Mouse (Mus musculus) forelimb bud, embryonic 11.5 days (tissue): Measurements from ENCODE around the gene Grsf1.

ENCODE experiments used
- DNase-seq: peaks from one replicate; pipeline ENCODE4 v3.0.0-alpha.2; 2012; ENCODE audit warnings: low read depth, low spot score

The Grsf1 gene

GRCm38 (mm10) chr5:88688583-88689187, 12.7 kb upstream of the Grsf1 start:
- no peak for DNase-seq

DNA sequence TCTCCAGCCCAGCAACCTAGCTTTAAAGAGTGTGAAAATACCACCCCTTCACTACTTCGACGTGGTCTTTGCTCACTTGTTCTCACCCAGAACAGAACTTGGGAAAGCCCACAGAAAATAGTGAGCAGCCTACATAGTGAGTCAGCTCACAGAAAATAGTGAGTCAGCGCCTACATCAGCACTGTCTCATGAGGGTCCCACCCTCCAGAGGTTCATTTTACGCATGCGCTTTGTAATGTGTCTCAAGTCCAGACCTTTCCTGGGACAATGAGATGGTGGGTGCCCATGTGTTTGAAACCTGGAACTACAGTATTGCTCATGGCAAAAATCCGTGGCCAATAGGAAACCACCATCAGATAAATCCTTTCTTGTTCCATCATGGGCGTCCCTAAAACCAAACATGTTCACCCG, 12.0 kb upstream of the Grsf1 start:
- DNase-seq: no peak

DNA sequence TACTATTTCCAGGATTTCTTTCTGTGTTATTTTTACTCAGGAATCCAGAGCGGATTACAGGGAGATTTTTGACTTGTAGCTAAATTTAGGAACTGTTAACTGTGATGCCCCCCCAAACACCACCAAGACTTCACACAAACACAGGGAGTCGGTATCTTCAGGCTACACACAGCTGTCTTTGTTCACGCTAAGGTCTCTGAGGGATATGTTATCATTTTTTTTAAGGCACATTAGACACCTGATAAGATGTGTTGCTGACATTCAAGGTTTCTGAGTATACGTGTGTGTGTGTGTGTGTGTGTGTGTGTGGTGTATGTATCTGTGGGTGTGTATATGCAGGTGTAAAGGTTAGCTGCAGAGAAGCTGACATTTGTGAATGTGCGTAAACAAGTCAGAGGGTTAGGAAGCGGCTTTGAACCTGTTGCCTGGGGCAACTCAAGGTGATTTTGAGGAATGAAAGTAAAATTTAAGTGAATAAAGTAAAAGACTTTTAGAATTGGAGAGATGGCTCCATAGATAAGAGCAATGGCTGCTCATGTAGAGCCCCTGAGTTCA, 9.9 kb upstream of the Grsf1 start:
- no peak for DNase-seq

DNA sequence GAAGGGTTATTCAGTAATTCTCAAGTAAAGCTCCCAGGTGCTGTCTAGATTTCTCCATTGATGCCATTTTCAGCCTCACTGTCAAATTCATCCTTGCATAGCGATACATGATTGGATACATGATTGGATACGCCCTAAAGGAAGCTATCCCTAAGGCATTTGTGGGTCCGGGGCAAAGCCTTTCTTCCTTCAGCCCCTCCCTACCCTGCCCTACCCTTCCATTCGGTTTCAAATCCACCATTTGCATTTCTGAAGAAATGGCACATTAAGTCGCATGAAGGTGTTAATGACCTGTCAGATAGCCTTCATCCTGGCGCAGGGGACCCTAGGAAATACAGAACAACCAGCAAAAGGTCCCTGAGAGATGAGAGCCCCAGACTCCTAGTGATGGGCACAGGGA, 9.3 kb upstream of the Grsf1 start:
- no peak for DNase-seq

DNA sequence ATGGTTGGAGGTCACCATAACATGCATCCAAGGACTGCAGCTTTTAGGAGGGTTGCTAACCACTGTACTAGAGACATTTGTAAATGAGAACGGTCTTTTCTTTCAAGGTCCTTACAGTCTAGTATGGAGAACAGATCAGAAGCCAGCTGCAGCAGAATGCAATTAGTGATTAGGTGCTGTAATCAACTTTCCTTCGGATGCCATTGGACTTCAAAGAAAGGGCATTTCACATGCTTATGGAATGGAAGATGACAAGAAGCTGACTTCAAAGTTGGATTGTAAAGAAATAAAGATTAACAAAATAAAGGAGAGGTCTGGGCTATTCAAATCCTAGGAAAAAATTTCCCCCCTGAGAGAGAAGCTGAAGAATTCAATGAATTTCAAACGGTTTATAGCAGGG, 8.3 kb upstream of the Grsf1 start:
- DNase-seq: no peak

DNA sequence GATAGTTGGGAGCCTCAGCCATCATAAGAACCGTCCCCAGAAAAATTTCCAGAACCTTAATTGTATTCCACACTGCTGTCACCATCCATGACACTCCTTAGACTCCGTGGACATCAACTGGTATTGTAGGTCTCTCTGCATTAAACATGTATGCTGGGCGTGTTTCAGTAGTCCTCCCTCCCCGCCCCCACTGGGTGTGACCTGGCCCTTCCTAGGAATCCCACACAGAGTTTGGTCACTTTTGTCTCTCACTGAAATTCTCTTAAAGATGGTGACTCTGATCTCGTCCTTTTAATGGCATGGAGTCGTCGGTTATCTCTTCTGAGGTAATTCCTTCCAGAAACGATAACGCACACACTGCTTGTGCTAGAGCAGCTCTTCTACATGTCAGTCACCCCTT, 7.7 kb upstream of the Grsf1 start:
- DNase-seq: no peak

DNA sequence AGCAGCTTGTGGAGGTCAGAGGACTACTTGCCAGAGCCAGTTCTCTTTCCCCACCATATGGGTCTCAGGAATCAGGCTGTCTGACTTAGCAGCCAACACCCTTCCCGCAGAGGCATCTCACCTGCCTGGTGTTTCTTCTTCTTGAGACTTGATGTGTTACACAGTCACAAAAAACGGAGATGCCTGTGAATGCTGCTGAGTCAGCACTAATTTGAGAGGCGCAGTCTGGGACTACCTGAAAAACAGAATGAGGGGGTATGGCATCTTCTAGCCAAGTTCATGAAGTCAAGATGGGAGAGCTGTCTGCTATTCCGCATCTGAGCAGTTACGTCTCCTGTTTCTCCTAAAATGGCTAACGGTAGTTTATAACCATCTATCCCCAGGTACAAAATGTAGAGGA, 4.6 kb upstream of the Grsf1 start:
- no peak for DNase-seq

- no peak for DNase-seq
Measured at GRCm38 (mm10) chr5:88679341-88679740, 3.4 kb upstream of the Grsf1 start.

GRCm38 (mm10) chr5:88678929-88679328, 3.0 kb upstream of the Grsf1 start:
- no peak for DNase-seq

GRCm38 (mm10) chr5:88674703-88675442, 1.1 kb downstream of the Grsf1 start:
- peak; percentile 17 for DNase-seq

DNA sequence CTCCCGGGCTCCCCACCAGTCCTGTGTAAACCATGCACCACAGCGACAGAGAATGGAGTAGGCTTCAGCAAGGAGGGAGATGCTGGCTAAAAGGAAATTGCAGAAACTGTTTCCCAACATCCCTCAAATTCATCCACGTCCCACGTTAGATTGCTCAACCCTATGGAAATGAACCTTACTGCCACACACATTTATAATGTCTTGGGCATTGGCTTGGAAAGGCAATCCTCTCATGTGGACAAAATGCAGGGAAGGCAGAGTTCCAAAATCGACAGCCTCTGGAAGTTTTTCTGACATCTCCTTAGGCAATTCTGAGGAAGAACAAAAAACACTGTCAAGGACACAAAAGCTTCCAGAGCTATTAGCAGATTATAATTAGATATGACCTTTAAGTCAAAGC, 12.1 kb downstream of the Grsf1 start:
- no peak for DNase-seq

DNA sequence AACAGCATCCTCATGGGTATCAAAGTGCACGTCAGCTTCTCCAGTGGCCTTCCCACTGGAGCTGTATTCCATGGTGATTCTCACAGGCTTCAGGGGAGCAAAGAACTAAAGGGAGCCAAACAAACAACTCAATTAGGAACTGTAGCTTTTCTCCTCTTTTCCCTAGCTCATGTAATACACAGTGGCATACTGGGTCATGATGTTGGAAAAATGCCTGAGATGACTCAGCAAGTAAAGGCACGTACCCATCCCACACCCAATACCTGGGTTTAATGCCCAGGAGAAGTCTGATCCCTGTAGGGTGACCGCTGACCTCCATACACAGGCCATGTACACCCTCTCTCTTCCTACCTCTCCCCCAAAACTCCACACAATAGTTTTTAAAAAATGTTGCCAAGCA, 12.8 kb downstream of the Grsf1 start:
- no peak for DNase-seq

DNA sequence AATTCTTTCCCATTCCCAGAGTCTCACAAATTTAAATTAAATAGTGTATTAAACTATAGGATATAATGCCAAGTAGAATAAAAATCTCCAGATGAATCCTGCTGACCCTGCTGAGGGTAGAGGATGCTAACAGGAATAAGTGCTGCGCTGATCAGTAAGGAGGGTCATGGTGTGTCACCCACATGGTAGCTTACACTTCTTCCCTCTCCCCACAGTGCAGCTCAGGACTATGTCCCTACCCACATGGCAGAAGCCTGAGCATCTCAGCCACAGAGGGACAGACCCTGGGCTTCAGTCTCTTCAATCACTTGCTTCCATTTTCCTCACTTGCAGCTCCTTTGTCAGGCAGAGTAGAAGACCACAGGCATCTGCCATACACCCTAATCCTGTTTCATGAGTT, 18.1 kb downstream of the Grsf1 start:
- no peak for DNase-seq

DNA sequence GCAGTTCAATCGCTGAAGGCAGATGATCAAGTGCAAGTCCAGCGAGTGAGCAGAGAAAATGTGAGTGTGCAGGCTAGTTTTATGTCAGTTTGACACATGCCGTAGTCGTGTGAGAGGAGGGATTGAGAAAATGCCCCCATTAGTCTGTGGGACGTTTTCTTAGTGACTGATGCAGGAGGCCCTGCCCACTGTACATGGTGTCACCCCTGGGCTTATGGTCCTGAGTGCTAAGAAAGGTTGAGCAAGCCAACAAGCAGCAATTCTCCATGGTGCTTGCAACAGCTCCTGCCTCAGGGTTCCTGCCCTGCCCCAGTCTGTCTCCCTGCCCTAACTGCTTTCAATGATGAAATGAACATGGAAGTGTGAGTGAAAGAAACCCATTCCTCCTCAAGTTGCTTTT, 23.4 kb downstream of the Grsf1 start:
- DNase-seq: no peak

GRCm38 (mm10) chr5:88649250-88650173, 26.5 kb downstream of the Grsf1 start:
- no peak for DNase-seq

- DNase-seq: no peak
Measured at GRCm38 (mm10) chr5:88645405-88645804, 30.6 kb downstream of the Grsf1 start.

DNA sequence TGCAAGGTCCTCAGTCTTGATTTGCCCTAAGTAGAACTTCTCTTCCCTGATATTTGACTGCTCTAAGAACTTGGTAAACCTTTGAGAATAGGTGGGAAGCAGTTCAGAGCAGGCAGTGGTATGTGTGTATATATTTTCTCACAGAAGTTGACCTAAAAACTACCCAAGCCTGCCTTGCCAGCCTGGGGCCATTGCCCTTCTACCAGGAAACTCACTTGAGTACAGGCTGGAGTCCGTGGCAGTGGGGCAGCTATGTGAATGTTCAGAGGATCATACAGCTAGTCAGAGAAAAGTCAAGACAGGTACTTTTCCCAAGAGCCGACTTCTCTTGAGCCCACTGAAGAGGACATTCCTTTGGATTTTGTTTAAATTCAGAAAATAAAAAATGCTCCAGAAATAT, 31.1 kb downstream of the Grsf1 start:
- DNase-seq: no peak

DNA sequence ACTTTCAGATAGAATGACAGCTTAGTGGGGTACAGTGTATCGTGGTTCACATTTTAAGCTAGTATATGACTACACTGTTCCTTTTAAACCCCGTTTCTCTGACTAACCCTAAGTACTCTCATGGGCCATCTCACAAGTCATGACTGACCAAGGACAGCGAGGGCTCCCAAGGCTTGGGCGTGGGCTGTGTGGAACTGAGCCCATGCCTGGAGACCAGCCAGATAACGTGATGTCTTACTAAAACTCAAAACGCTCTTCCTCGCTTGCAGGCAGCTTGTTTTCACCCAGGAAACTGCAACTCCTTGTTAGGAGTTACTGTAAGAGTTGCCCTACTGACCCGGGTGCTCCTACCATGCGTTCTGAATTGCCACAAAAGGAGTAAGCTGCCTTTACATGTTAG, 32.5 kb downstream of the Grsf1 start:
- DNase-seq: no peak

GRCm38 (mm10) chr5:88642786-88643185, 33.2 kb downstream of the Grsf1 start:
- DNase-seq: no peak

DNA sequence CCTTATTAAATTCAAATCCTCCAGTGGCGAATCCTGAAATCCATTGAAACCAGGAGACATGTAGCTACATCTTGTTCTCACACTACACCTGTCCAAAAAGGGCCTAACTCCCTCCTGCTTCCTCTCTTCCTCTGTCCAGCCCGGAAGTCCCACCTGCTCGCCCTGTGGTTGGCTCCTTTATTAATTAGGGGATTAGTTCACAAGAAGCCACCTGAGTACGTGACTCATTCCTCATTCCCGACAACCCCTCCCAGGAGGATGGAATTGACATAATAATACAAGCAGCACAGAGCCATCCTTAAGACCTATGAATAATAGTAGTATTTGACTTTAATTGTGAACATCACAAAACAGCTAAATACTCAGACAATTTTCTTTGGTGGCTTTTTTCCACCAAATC, 41.9 kb downstream of the Grsf1 start:
- DNase-seq: no peak

DNA sequence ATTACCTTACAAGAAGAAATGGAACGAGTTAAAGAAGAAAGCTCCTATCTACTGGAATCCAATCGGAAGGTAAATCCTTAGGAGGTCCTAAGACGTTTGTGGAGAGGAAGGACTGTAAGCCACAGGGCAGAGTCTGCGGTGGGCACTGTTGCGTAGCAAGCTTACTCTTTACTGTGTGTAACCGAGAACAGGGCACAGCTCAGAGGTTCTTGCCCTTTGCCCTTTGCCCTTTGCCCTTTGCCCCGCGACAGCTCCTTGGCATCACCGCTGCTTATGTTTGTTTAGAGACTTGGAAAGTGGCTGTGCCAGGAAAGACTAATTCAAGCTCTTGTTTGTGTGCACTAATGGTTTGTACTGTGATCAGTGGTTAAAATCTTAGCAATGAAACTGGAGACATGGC, 43.5 kb downstream of the Grsf1 start:
- DNase-seq: no peak

- no peak for DNase-seq
Measured at GRCm38 (mm10) chr5:88631545-88631944, 44.4 kb downstream of the Grsf1 start.
